Mouse (Mus musculus): Measurements from ENCODE around the gene 1810013L24Rik. TPM values are rescaled to one million over a fixed set of nuclear protein-coding genes. Genes with fewer than 3 reads are reported as not detected.

1810013L24Rik gene
- total and polyA plus RNA-seq, 3 experiments: 27.1 to 47.7 (median 30.0) TPM

DNA sequence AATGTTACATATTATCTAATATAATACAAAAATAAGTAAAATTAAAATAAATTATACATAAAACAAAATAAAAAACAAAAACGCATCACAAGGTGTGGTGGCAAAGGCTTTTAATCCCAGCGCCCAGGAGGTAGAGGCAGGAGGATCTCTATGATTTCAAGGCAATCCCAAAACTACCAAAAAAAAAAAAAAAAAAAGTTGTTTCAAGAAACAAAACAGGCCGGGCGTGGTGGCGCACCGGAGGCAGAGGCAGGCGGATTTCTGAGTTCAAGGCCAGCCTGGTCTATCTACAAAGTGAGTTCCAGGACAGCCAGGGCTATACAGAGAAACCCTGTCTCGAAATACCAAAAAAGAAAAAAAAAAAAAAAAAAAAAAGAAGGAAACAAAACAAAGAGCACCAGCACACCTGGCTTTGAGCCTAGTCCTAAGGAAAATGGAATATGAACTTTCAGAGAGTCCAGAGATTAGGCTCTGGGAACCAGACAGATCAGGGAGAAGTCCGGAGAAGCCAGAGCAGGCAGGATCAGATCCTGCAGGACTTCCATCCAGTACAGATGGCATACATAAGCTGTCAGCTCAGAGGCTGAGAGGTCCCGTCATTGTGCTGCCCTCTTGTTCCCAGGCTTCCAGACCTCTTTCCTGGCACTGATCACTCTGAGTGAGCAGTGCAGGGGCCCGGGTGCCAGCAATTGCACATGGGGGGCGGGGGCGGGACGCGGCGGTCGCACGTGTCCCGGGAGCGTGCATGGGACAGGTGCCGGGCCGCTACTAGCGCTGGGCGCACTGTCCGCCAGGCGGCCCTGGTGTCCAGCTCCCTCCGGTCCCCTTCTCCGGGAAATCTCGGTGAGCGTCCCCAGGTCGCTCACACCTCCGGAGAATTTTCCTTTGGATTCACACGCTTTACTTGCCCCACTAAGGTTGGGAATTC is 1.0 kb upstream of the 1810013L24Rik start:
- TF ChIP-seq TCF12 (IDR thresholded peaks at IDR 0.05; ENCODE audit: low read depth, low read length) (no peak), USF1 (IDR thresholded peaks at IDR 0.05; ENCODE audit: low read depth, low read length) (no peak), ZNF384 (IDR thresholded peaks at IDR 0.05; ENCODE audit: low read depth, low read length) (peak; percentile 90), UBTF (IDR thresholded peaks at IDR 0.05; ENCODE audit: low read depth, low read length) (0 out of 2 replicates have a peak, but pooled peaks have one; percentile 45), MAX (IDR thresholded peaks at IDR 0.05; ENCODE audit: low read length) (peak; percentile 92; the same call in 1 of the 2 replicates), ELF1 (IDR thresholded peaks at IDR 0.05; ENCODE audit: low read depth, low read length) (no peak), BHLHE40 (IDR thresholded peaks at IDR 0.05; ENCODE audit: low read depth, low read length) (peak; percentile 90; the same call in 1 of the 2 replicates), SMC3 (IDR thresholded peaks at IDR 0.05; ENCODE audit: low read depth, low read length) (peak; percentile 17; the same call in 1 of the 2 replicates), MXI1 (IDR thresholded peaks at IDR 0.05; ENCODE audit: low read depth, low read length) (peak; percentile 99), RCOR1 (conservative IDR thresholded peaks at IDR 0.05; ENCODE audit: low read depth, low read length) (0 out of 2 replicates have a peak, but pooled peaks have one; percentile 33), CTCF (conservative IDR thresholded peaks at IDR 0.05 in 1 of 2, IDR thresholded peaks at IDR 0.05 in 1 of 2; ENCODE audit: low read depth in 2 of 2, low read length in 2 of 2) (peak in 1 of 2 experiments; percentile 35; a peak in 1 of 4 replicates)
- peaks cover 2 to 46% of the 10 kb centered on the region in 2 experiments; a peak in 2 of 4 replicates for H3K4me1 ChIP-seq (ENCODE audit: control insufficient read depth in 1 of 2, insufficient read depth in 2 of 2)
- peak; percentile 42 for DNase-seq (ENCODE audit: extremely low read depth)
- peaks cover 4 to 23% of the 10 kb centered on the region in 2 experiments for H3K36me3 ChIP-seq (replicated peaks in 1 of 2; ENCODE audit: control insufficient read depth in 1 of 2, insufficient read depth in 1 of 2, low read length in 1 of 2)
- H3K9me3 ChIP-seq (replicated peaks; ENCODE audit: low read length): no peaks in the 10 kb centered on the region
- peak overlapping the region; percentile 59 to 100 (median 69) for H3K4me3 ChIP-seq (replicated peaks in 1 of 3; ENCODE audit: low read depth in 2 of 3, low read length in 2 of 3, poor library complexity in 1 of 3)
- H3K4me2 ChIP-seq (ENCODE audit: insufficient read depth, low read depth, poor library complexity, severe bottlenecking): peak overlapping the region; percentile 70
- peak overlapping the region; percentile 69 for H3K9ac ChIP-seq (ENCODE audit: insufficient read depth, low read depth)
- dilution Hi-C loops (cut with MboI; ENCODE audit: extremely low pct_ligation_motif_present, extremely low pct_unique_long_range_greater_than_20kb, low sequenced_read_pairs) (no loop called here), in situ Hi-C loops (cut with MboI; ENCODE audit: low pct_ligation_motif_present, low pct_unique_long_range_greater_than_20kb, low sequenced_read_pairs) (no loop called here)
- H3K27me3 ChIP-seq (replicated peaks): no peaks in the 10 kb centered on the region
- H3K79me2 ChIP-seq (replicated peaks; ENCODE audit: control insufficient read depth, extremely low read depth, insufficient read depth, poor library complexity, severe bottlenecking): peaks cover 36% of the 10 kb centered on the region
- peak overlapping the region; percentile 42 for H3K27ac ChIP-seq (ENCODE audit: insufficient read depth, low read depth)

DNA sequence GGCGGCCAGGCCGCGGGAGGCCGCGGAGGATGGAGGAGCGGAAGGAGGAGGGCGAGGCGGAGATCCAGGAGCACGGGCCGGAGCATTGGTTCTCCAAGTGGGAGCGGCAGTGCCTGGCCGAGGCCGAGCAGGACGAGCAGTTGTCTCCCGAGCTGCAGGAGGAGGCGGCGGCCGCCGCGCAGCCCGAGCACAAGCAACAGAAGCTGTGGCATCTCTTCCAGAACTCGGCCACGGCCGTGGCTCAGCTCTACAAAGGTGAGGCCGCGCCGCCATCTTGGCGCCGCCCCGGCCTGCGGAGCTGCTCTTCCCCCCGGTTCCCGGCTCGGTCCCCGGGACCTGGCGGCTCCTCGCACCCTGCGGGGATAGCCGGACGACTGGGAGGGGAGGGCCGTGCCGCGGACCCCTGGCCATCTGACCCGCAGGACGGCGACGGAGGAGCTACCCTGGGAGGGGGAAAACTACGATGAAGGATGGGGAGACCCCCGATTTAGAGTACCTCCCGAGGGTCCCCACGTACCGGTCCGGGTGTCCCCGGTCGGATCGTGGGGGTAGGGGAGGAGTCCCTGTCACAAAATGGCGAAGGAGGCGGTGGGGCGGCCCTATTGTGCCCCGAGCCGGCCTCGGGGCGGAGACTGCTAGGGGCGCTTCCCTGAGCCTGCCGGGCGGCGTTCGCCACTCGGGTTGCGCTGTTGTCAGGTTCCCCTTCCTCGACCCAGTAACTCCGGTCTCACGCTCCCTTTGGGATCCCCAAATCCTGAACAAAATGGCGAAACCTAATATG is 721 bp downstream of the 1810013L24Rik start:
- in situ Hi-C loops (cut with MboI; ENCODE audit: low pct_ligation_motif_present, low pct_unique_long_range_greater_than_20kb, low sequenced_read_pairs): no loop called here
- peak; percentile 65 for DNase-seq (ENCODE audit: extremely low read depth)
- H3K4me2 ChIP-seq (ENCODE audit: insufficient read depth, low read depth, poor library complexity, severe bottlenecking): peak overlapping the region; percentile 92
- TF ChIP-seq NELFE (IDR thresholded peaks at IDR 0.05; ENCODE audit: low read depth, low read length) (peak; percentile 53; the same call in 1 of the 2 replicates), RAD21 (IDR thresholded peaks at IDR 0.05; ENCODE audit: low read depth, low read length) (no peak), MAZ (IDR thresholded peaks at IDR 0.05; ENCODE audit: low read depth, low read length) (peak; percentile 48), POLR2A (IDR thresholded peaks at IDR 0.05; ENCODE audit: low read depth, low read length) (no peak), CHD1 (IDR thresholded peaks at IDR 0.05; ENCODE audit: low read depth, low read length) (0 out of 2 replicates have a peak, but pooled peaks have one; percentile 89), MAX (IDR thresholded peaks at IDR 0.05; ENCODE audit: low read length) (peak; percentile 43; the same call in 1 of the 2 replicates), MXI1 (IDR thresholded peaks at IDR 0.05; ENCODE audit: low read depth, low read length) (peak; percentile 84; the same call in 1 of the 2 replicates), TCF12 (IDR thresholded peaks at IDR 0.05; ENCODE audit: low read depth, low read length) (peak; percentile 51; the same call in 1 of the 2 replicates), BHLHE40 (IDR thresholded peaks at IDR 0.05; ENCODE audit: low read depth, low read length) (no peak), JUN (IDR thresholded peaks at IDR 0.05; ENCODE audit: insufficient read depth, low read depth, low read length) (no peak), ZC3H11A (IDR thresholded peaks at IDR 0.05; ENCODE audit: low read depth, low read length) (no peak), E2F4 (IDR thresholded peaks at IDR 0.05; ENCODE audit: insufficient replicate concordance, low read depth, low read length) (no peak), EP300 (IDR thresholded peaks at IDR 0.05; ENCODE audit: low read length) (no peak), UBTF (IDR thresholded peaks at IDR 0.05; ENCODE audit: low read depth, low read length) (peak; percentile 67; the same call in 1 of the 2 replicates), ELF1 (IDR thresholded peaks at IDR 0.05; ENCODE audit: low read depth, low read length) (0 out of 2 replicates have a peak, but pooled peaks have one; percentile 21), SMC3 (IDR thresholded peaks at IDR 0.05; ENCODE audit: low read depth, low read length) (no peak), SIN3A (IDR thresholded peaks at IDR 0.05; ENCODE audit: low read length) (peak; percentile 93), NRF1 (IDR thresholded peaks at IDR 0.05; ENCODE audit: low read depth, low read length) (peak; percentile 54), CHD2 (IDR thresholded peaks at IDR 0.05; ENCODE audit: low read length) (peak; percentile 51), HCFC1 (IDR thresholded peaks at IDR 0.05; ENCODE audit: low read depth, low read length) (peak; percentile 49), POLR2AphosphoS2 (IDR thresholded peaks at IDR 0.05; ENCODE audit: low read depth, low read length) (no peak), GABPA (IDR thresholded peaks at IDR 0.05; ENCODE audit: insufficient replicate concordance, low read depth, low read length) (no peak)

More for the DNA sequence above, 721 bp downstream of the 1810013L24Rik start:
- H3K9me3 ChIP-seq (replicated peaks; ENCODE audit: low read length): no peaks in the 10 kb centered on the region
- dilution Hi-C loops (cut with MboI; ENCODE audit: extremely low pct_ligation_motif_present, extremely low pct_unique_long_range_greater_than_20kb, low sequenced_read_pairs): no loop called here
- peak overlapping the region; percentile 85 for H3K27ac ChIP-seq (ENCODE audit: insufficient read depth, low read depth)
- peaks cover 51% of the 10 kb centered on the region for H3K79me2 ChIP-seq (replicated peaks; ENCODE audit: control insufficient read depth, extremely low read depth, insufficient read depth, poor library complexity, severe bottlenecking)
- peaks cover 2 to 51% of the 10 kb centered on the region in 2 experiments; a peak in 2 of 4 replicates for H3K4me1 ChIP-seq (ENCODE audit: control insufficient read depth in 1 of 2, insufficient read depth in 2 of 2)
- H3K36me3 ChIP-seq (replicated peaks in 1 of 2; ENCODE audit: control insufficient read depth in 1 of 2, insufficient read depth in 1 of 2, low read length in 1 of 2): peaks cover 7 to 37% of the 10 kb centered on the region in 2 experiments
- H3K9ac ChIP-seq (ENCODE audit: insufficient read depth, low read depth): peak overlapping the region; percentile 99
- no peaks in the 10 kb centered on the region for H3K27me3 ChIP-seq (replicated peaks)
- peak overlapping the region; percentile 91 to 100 (median 95) for H3K4me3 ChIP-seq (replicated peaks in 1 of 3; ENCODE audit: low read depth in 2 of 3, low read length in 2 of 3, poor library complexity in 1 of 3)
